Mouse (Mus musculus): Measurements from ENCODE around the gene Inpp5a. TPM values are rescaled to one million over a fixed set of nuclear protein-coding genes. Genes with fewer than 3 reads are reported as not detected.

Gene Inpp5a
- polyA plus RNA-seq, 1 experiment, result 42.7 TPM

DNA sequence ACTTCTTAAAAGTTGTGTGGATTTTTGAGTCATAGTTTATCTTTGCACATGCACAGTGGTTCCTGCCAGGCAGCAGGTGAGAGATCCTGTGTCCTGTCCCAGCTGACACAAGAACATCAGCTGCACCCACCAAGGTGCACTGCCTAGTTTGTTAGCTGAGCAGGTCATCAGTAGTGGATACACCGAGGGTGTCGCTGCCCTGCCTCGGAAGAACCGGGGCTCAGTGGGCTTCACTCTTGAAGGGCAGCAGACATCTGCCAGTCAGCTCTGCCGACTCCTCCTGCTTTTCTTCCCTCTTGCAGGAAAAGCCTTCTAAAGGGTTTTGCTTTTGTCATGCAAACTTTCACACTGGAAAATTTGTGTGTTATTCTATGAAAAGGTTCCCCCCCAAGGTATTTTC is 48.6 kb downstream of the Inpp5a start:
- WGBS, result 82% methylated on average over 5 of the region's 5 CpGs
- no peak for DNase-seq (ENCODE audit: low read depth, low spot score)

DNA sequence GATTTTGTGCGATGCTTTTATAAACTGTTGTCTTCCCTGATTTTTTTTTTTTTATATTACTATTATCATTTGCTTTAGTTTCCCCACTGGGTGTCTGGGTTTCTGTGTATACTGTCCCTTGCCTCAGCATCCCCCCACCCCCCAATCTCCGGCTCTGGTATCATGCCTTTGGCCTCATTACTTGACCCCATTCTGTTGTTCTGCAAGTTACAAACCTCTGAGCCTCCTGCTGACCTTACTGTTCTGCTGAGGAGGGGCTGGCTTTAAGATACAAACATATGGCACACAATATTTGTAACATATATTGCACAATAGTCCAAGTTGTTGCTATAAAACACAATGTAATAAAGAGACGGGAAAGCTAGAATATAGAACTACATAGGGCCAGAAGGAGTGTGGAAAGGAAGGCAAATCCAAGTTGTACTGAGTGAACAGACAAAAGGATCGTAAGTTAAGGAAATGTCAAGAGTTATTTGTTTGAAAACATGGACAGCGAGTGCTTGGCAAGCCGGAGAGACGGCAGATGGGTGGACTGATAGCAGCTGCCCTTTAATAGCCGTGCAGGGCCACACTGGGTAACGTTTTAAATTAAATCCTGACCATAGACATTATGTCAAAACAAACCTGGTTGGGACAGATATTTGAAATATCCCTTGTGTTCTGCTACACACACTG is 49.2 kb downstream of the Inpp5a start:
- no peak for DNase-seq (ENCODE audit: low read depth, low spot score)
- 65% methylated on average over 9 of the region's 9 CpGs for WGBS

DNA sequence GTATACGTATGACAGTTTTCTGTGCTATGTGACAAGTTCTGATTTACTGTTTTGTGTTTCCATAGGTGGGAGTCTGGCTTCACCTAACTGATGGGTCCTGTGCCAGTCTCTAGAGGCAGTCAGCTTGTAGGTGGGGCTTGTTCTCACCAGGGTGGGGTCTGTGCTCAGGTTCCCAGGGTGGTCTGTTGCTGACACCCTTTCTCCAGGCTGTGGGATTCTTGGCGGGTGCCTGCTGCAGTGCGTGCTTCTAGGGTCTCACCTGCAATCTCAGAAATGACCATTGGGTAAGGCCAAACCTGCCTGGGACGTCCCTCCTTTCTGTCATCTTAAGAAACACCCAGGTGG is 49.7 kb downstream of the Inpp5a start:
- 89% methylated on average over 4 of the region's 4 CpGs for WGBS
- DNase-seq (ENCODE audit: low read depth, low spot score), result no peak

DNA sequence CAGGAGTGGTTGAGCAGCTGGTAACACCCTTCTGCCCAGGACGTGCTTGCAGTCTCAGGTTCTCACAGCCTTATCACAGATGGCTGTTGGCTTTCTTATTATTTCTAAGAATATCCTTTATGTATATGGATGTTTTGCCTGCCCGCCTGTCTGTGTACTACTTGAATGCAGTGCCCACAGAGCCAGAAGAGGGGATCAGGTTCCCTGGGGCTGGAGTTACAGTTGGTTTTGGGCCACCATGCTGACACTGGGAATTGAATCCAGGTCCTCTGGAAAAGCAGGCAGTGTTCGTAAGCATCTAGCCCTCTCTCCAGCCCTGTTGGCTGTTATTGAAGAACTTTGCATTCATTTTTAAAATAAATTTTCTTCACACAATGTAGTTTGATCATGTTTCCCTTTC is 50.1 kb downstream of the Inpp5a start:
- 77% methylated on average over 3 of the region's 3 CpGs for WGBS
- DNase-seq (ENCODE audit: low read depth, low spot score), result no peak

DNA sequence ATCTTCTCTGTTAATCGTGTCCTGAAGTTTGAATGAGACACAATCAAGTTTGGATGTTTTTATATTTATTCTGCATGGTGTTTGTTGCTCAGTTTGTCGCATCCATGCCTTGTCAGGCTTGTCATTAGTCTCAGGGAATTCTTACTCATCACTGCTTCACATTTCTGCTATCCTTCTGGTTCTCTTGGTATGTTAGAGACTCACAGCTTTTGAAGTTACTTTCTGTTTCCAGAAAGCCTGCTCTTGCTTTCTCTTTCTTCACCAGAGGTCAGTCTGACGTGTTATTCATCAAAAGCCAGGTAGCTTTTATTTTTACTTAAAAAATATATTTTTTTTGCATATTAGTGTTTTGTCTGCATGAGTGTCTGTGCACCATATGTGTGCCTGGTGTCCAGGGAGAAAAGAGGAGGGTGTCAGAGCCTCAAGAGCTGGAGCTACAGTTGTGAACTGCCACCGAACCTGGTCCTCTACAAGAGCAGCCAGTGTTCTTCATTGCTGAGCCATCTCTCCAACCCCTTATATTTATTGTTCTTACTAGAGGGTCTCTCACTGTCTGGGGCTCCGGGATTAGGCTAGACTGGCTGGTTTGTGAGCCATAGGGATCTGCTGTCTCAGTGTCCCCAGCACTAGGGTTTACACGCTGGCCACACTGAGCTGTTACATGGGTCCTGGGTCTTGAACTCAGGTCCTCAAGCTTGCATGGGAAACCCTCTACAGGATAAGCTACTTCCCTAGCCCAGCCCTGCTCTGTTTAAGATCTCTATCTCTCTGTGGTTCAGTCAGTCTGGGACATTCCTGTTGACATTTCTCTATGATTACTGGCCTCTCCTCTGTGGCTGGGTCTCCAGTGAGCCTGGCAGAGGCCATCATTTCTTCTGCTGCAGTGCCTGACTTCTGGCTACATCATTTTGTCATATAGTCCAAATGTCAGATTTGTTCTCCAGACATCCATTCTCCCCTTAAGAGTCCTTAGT is 51.3 kb downstream of the Inpp5a start:
- no peak for DNase-seq (ENCODE audit: low read depth, low spot score)
- WGBS, result 81% methylated on average over 6 of the region's 6 CpGs

DNA sequence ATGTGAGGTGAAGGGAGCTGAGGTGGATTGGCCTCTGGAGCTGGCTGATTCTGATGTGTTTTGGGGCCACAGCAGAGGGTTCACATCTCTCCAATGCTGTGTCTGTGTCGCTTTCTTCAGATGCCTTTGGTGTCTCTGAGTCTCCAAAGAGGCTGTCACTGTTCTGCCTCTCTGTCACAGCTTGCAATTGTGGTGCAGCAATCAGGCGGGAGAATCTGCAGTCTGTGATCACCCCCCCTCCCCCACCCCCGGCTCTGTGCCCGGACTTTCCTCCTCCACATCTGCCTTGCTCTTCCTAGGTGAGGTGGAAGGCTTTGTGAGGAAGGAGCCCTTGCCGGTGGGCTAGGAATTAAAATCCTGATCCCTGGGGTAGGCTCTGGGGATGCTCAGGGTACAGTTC is 52.1 kb downstream of the Inpp5a start:
- 55% methylated on average over 5 of the region's 5 CpGs for WGBS
- DNase-seq (ENCODE audit: low read depth, low spot score), result no peak

DNA sequence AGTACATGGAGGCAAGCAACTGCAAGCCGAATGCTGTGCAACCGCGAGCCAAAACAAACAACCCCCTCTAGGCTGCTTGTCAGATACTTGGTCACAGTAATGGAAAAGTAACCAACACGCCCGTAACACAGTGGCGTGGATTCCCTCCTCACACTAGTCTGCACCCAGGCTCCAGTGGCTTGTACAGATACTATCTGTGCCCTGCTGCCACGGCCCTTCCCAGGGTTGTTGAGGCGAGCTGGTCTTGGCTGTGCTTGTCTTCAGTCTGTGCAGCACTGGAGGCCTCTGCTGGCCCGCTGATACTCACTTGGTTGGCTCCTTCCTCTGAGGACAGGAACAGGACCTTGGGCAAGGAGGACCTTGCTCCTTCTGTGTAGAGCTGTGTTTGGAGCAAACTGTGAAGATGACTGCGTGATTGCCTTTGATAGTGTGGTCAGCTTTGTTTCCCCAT is 52.9 kb downstream of the Inpp5a start:
- no peak for DNase-seq (ENCODE audit: low read depth, low spot score)
- 43% methylated on average over 10 of the region's 10 CpGs for WGBS

DNA sequence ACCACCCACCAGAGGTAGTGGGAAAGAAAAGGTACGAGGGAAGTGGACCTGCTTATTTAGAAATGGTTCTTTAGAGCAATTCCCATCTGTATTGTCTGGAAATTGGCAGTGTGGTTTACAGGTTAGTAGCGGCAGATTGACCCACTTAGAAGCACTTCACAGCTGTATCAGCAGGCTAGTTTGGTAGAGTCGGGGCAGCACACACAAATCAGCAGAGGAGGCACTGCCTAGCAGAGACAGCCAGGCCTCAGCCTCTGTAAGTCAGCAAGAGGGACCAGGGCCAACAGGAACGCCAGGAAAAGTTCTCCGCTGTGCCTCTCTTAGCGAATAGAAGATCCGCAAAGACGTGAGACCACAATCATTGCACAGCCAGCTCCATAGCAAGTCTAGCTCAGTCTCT is 56.7 kb downstream of the Inpp5a start:
- WGBS, result 75% methylated on average over 8 of the region's 8 CpGs
- no peak for DNase-seq (ENCODE audit: low read depth, low spot score)

DNA sequence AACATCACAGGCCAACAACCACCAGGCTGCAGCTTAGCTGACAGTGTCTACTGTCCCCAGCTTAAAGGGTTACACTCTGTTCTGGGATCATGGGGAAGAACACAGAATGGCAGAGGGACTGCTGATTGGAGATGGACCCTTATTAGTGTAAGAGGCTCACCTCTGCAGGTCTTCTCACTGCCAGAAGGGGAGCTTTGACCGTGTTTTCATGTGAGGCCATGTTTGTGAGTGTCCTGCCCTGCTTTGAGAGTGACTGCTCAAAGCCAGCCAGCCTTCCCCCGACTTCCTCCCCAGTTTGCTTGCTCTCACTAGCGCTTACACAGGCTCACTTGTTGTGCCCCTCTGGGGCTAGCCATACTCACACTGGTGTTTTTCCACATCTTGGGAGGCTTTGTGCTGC is 58.5 kb downstream of the Inpp5a start:
- DNase-seq (ENCODE audit: low read depth, low spot score), result no peak
- WGBS, result 76% methylated on average over 3 of the region's 3 CpGs

DNA sequence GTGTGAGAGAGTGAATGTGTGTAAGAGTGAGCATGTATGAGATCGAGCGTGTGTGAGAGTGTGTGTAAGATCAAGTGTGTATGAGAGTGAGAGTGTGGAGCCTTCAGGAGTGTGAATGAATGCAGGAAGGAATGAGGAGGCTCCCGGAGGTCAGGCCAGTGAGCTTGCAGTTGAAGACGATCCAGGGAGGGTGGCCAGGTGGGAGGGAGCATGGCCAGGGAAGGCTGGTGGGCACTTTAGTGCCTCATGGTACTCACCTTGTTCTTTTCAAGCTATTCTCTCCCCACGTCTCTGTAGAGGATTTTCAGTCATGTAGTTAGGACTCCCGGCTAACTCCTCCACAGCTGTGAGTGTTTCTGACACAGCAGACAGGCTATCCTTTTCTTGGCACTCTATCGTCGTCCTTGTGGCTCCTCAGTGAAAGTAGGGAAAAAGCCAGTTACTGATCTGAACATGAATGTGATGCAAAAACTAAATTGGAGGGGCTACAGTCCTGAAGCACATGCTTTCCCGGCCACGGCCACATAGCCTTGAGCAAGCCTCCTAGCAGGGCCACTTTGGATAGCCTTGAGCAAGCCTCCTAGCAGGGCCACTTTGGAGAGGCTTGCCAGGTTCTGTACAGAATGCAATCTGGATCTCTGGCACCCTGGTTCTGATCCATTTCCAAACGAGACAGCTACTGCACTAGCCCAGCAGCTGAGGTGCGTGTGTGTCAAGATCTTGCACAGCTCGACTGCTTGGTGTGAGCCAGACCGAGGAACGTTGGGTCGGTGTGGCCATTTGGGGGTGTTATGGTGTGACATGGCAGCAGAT is 61.5 kb downstream of the Inpp5a start:
- DNase-seq (ENCODE audit: low read depth, low spot score), result no peak
- WGBS, result 77% methylated on average over 16 of the region's 16 CpGs

DNA sequence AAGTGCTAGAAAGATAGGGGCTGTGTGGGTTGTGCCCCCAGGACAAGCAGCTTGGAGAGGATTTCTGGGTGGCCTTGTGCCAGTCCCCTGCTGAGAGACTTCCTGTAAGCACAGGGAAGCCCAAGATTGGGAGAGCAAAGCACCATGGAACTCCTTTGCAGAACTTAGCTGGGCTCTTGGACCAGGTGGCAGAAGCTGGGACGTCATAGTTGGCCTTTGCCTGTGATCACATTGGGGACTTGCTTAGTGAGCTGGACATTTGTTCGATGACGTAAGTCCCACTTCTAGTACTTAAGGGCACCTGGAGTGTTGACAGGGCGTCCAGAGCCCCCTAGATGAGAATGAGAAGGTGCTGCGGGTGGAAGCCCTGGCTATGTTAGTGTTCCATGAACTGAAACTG is 62.8 kb downstream of the Inpp5a start:
- DNase-seq (ENCODE audit: low read depth, low spot score), result no peak
- WGBS, result 85% methylated on average over 5 of the region's 5 CpGs

DNA sequence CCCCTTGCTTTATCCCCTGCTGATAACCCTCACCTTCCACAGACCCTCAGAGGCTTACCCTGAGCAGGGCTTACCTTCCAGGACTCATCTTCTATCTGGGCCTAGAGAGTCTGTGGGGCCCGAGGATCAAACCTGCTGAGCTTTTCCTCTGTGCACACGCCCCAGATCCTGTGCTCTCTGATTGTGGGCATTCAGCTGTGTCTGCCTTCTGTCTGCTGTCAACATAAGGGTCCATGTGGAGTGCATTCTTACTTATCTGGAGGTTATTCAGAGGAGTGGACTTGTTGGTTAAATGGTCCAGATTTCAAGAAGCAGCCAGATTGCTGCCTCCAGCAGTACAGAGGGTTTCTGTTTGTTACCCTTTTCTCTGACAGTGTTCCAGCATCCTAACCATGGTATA is 63.3 kb downstream of the Inpp5a start:
- WGBS, result 80% methylated on average over 2 of the region's 2 CpGs
- DNase-seq (ENCODE audit: low read depth, low spot score), result no peak

DNA sequence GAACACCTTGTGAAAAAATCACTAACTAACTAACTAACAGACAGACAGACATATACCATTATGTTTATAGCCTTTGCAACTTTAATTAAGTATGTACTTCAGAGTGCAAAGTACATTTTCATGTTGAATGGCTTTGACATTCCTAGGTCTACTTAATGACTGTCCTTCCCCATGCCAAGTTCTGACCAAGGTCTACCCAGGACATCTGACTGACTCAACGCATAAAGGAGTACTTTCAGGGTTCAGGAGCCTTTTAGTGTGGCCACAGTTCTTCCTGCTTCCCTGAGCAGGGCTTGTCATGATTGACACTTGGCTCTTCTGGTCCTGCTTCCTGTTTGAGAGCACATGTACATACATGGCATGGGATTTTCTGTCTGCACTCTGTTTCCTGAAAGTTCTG is 64.3 kb downstream of the Inpp5a start:
- no peak for DNase-seq (ENCODE audit: low read depth, low spot score)
- WGBS, result 18% methylated on average over 1 of the region's 1 CpGs

DNA sequence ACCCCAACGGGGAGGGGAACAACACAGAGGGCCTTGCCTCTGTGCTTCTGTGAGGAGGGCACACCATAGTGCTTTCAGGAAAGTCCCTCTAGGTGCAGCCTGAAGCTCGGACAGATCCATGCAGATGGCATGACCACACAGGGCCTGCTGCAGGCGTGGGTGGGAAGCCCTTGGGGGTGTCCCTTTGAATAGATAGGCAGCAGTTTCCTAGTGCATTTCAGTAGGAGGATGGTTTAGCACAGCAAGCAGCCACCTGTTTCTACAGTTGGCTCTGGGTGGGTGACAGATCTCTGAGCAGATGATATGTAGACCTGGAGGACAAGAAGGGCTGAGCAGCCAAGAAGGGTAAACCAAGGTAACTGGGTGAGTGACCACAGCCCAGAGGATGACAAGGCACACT is 65.4 kb downstream of the Inpp5a start:
- 78% methylated on average over 3 of the region's 3 CpGs for WGBS
- DNase-seq (ENCODE audit: low read depth, low spot score), result no peak

DNA sequence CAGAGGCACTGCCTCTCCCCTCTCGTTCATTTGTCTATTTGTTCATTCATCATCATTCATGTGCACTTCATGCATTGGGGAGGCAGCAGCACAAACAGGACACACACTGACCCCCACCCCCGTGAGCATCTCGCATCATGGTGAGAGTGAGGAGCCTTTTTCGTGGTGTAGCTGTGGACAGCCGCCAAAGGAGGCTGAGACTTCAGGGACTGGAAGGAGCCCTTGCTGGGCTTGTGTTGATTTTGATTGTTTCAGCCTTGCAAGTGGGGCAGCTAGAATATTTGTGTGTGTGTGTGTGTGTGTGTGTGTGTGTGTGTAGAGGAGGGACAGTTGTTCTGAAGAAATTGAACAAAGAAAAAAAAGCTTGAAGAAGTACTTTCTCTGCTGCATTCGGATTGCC is 67.8 kb downstream of the Inpp5a start:
- 77% methylated on average over 6 of the region's 6 CpGs for WGBS
- DNase-seq (ENCODE audit: low read depth, low spot score), result no peak

DNA sequence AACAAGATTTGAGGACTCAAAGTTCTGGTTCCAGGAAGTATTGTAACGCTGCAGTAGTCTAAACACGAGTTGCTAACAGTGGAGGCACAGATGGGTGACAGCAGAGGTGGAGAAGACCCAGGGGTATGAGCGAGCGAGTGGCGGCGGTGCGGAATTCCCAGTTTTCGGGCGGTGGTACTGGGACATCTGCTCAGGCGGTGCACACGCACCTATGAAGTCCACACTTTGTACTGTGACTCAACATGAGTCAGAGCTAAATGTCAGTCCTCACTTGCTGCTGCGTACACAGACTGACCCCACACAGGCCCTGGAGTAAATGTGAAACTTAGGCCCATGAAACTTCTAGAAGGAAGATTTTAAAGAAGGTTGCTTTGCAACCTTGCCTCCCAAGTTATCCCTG is 72.4 kb downstream of the Inpp5a start:
- DNase-seq (ENCODE audit: low read depth, low spot score), result no peak
- WGBS, result 76% methylated on average over 12 of the region's 12 CpGs

DNA sequence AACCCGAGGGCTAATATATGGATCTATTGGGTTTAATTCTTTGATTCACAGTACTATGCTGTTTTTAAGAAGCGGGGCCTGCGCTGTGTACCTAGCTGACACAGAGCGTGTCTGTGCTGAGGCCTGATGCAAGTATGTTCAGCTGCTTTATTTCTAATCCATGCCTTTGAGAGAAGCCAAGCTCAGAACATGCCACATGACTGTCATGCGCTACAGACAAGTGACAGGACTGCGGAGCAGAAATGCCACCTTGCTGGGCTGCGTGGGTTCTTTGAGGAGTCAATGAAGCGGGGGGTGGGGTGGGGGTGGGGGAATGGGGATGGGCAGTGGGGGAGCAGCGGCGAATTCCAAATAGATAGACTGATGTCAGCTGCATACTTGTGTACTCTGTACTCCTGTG is 73.2 kb downstream of the Inpp5a start:
- no peak for DNase-seq (ENCODE audit: low read depth, low spot score)
- 94% methylated on average over 10 of the region's 10 CpGs for WGBS

DNA sequence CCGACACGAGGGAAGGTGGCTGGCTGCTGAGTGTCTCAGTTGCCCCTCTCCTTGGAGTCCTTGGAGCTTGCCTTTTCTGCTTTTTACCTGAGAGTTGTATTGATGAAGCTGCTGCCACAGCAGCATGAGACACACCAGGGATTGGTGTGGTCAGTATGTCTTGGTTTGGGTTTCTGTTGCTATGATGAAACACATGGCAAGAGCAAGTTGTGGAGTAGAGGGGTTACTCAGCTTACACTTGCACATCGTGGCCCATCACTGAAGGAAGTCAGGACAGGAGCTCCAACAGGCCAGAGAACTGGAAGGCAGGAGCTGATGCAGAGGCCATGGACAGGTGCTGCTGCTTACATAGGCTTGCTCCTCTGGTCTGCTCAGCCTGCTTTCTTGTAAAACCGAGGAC is 76.6 kb downstream of the Inpp5a start:
- WGBS, result 82% methylated on average over 4 of the region's 4 CpGs
- no peak for DNase-seq (ENCODE audit: low read depth, low spot score)

DNA sequence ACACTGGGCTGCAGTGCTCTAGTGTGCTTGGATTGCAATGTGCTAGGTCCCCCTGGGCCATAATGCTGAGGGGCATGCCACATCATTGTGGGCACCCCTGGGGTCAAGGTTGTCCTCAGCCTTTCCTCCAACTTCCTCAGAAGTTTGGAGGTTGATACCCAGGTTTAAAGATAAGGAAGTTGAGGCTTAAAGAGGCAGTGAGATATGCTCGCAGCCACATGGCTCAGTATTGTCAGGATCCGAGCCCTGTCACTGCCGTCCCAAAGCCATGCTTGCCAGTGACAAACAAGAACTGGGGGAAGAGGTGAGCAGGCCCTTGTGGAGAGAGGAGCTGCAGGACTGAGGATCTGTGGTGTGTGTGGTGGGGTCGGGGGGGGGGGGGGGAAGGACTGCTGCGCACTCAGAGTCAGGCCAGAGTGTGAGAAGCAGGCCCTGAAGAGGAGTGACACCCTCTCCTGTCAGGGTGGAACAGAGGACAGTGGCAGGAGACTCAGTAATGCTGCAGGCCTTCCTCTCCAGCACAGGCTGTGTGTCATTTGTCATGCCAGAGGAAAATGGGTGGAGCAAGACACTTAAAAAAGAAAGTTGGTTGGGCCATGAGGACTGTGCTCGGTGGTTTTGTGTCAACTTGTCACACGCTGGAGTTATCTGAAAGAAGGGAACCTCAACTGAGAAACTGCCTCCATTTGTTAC is 77.7 kb downstream of the Inpp5a start:
- 49% methylated on average over 7 of the region's 7 CpGs for WGBS
- DNase-seq (ENCODE audit: low read depth, low spot score), result no peak

All from large intestine, adult 2 months (tissue).